Mouse (Mus musculus): ENCODE measurements around the gene Rad54l2. TPM values are rescaled to one million over a fixed set of nuclear protein-coding genes. Genes with fewer than 3 reads are reported as not detected.

Rad54l2 gene
- polyA plus RNA-seq, 1 experiment from 2014 or later = 4.7 TPM

DNA sequence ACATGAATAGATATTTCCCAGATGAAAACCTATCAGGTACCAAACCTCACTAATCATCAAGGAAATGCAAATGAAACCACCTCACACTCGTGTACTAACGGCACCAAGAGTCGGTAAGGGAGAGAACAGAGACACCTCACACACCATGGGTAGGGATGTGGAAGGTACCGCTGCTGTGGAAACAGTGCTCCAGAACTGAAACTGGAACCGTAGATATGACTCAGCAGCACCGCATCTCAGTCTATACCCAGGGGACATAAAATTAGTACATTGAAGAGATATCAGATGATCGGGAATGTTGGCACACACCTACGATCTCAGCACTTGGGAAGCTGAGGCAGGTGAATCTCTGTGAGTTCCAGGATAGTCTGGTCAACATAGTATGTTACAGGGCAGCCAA, 150.8 kb downstream of the Rad54l2 start:
- Histone ChIP-seq H3K4me2 (replicated peaks) (no peak overlapping the region), H3K36me3 (no peaks in the 10 kb centered on the region), H3K4me1 (replicated peaks) (no peaks in the 10 kb centered on the region), H3K4me3 (replicated peaks) (no peak overlapping the region), H3K9me3 (no peaks in the 10 kb centered on the region), H3K9ac (no peak overlapping the region), H3K27ac (no peak overlapping the region), H3K27me3 (replicated peaks) (no peaks in the 10 kb centered on the region)
- 93% methylated on average over 8 of the region's 8 CpGs for WGBS
- ATAC-seq = no peak

Other genes starting within 250 kb of the Rad54l2 start
- gene Iqcf3, start 227.6 kb downstream of the Rad54l2 start, polyA plus RNA-seq (2015; fragmentation: Nextera tagmentation; extraction: Ambion mirVana) = not detected in 2 replicates
- not detected in 2 replicates for gene Iqcf4, start 218.2 kb downstream of the Rad54l2 start, polyA plus RNA-seq (2015; fragmentation: Nextera tagmentation; extraction: Ambion mirVana)
- not detected in 2 replicates for gene Iqcf6, start 162.6 kb downstream of the Rad54l2 start, polyA plus RNA-seq (2015; fragmentation: Nextera tagmentation; extraction: Ambion mirVana)
- gene Grm2, start 133.1 kb downstream of the Rad54l2 start, polyA plus RNA-seq (2015; fragmentation: Nextera tagmentation; extraction: Ambion mirVana) = not detected in 2 replicates
- 52.6 and 59.5 TPM in 2 replicates for gene Tex264, start 103.3 kb downstream of the Rad54l2 start, polyA plus RNA-seq (2015; fragmentation: Nextera tagmentation; extraction: Ambion mirVana)
- gene Dcaf1, start 32.7 kb upstream of the Rad54l2 start, polyA plus RNA-seq (2015; fragmentation: Nextera tagmentation; extraction: Ambion mirVana) = 19.6 and 20.4 TPM in 2 replicates
- gene Rbm15b, start 98.2 kb upstream of the Rad54l2 start, polyA plus RNA-seq (2015; fragmentation: Nextera tagmentation; extraction: Ambion mirVana) = 7.4 and 7.7 TPM in 2 replicates
- 360 and 388 TPM in 2 replicates for gene Manf, start 102.8 kb upstream of the Rad54l2 start, polyA plus RNA-seq (2015; fragmentation: Nextera tagmentation; extraction: Ambion mirVana)